Mouse (Mus musculus) heart, postnatal 14 days (tissue): ENCODE measurements around the gene Gnat2. TPM values are rescaled to one million over a fixed set of nuclear protein-coding genes. Genes with fewer than 3 reads are reported as not detected.

ENCODE experiments used
- DNase-seq, 2 experiments: peaks; one replicate each; pipeline ENCODE4 v3.0.0; 2021 to 2022
- intact Hi-C: fragments of 180-260 bp; cut with DNase I; formaldehyde crosslinking; loops from one replicate; pipeline ENCODE4 v1.15.1; 2025
- total RNA-seq, 2 experiments: library from RNA; stranded (reverse); gene quantifications; 2 replicates each; pipeline ENCODE4 v1.2.3; 2021

Gene Gnat2
- total RNA-seq, 2 experiments from 2014 or later: 0.34 TPM; not detected in 1

- intact Hi-C loops: loop anchor here (5.0 kb wide), 1 partner anchor 119 kb away; the partner anchor contains the start of gene Cyb561d1
Measured at GRCm38 (mm10) chr3:108083161-108083560, 9.4 kb upstream of the Gnat2 start.

GRCm38 (mm10) chr3:108083904-108084407 lies 8.6 kb upstream of the Gnat2 start:
- DNase-seq: no peak
- intact Hi-C loops: loop anchor here (5.0 kb wide), 1 partner anchor 118 kb away; the partner anchor contains the start of gene Cyb561d1

More at GRCm38 (mm10) chr3:108083161-108083560, 9.4 kb upstream of the Gnat2 start:
- no peak for DNase-seq

DNA sequence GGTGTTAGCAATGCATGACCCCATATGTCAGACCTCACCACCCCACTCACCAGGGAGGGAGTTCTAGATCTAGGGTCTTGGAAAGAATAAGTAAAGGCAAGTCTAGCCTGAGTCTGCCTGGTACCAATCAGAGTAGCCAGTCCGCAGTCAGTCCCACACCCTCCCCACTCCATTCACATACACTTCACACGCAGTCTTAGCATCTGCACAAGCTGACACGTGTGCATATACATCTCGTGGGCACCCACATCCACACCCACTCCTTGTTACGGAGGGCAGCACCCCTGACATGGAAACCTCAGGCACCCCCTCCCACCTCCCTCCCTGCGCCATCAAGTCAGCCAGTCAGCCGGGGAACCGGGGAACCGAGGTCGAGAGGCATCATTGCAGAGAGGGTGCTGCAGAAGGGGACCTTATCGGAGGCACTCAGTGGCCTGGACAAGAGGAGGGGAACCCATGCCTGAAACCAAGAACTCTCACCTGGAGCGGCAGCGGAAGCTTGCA lies 7.8 kb upstream of the Gnat2 start:
- no peak for DNase-seq
- intact Hi-C loops: loop anchor here (5.0 kb wide), 1 partner anchor 117 kb away; the partner anchor contains the start of gene Cyb561d1

DNA sequence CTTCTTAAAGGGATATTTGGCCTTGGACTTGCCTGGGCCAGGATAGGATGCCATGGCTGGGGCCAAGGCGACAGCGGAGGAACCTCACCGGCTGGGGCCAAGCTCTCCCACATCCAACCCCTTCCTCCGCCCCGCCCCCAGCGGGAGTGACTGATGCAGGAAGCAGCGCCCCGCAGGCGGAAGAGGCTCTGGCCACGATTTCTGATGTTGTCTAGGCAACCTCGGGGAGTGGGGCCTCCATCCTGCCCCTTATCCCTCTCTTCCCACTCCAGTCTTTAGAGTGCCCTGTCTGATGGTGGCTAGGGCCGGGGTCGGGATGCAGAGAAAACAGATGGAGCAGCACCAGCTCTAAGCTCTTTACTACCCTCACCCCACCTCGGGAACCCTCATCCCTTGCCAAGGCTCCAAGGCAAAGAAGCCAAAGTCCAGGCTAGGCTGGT lies 7.3 kb upstream of the Gnat2 start:
- peak; percentile 95 for DNase-seq
- intact Hi-C loops: no loop called here

- intact Hi-C loops: no loop called here
- DNase-seq: peak; percentile 78 to 86
Measured at GRCm38 (mm10) chr3:108085721-108086469, 6.7 kb upstream of the Gnat2 start.

GRCm38 (mm10) chr3:108086470-108086979 lies 6.1 kb upstream of the Gnat2 start, which contains the start of gene Ampd2:
TSS of gene Ampd2 (minus strand) at chr3:108086651.
- peak; percentile 81 to 89 for DNase-seq
- intact Hi-C loops: no loop called here

DNA sequence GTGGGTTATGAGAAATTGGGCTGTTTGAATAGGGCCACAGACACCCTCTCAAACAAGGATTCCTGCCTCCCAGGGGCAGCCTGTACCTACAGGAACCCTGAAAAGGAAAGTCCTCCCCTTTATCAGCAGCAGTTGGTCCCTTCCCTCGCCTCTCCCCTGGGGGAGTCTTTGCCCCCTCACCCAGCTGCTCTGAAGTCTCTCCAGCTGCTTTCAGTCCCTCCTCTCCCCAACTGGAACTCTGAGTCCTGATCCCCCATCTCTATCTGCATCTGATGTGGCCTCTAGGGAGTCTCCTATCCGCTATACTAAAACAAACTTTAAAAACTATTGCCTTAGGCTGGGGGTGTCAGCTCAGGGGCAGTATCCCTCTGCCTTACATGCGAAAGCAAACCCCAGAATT lies 5.3 kb upstream of the Gnat2 start:
- DNase-seq: no peak
- intact Hi-C loops: no loop called here

- no peak for DNase-seq
- intact Hi-C loops: no loop called here
Measured at GRCm38 (mm10) chr3:108088842-108089380, 3.7 kb upstream of the Gnat2 start.

DNA sequence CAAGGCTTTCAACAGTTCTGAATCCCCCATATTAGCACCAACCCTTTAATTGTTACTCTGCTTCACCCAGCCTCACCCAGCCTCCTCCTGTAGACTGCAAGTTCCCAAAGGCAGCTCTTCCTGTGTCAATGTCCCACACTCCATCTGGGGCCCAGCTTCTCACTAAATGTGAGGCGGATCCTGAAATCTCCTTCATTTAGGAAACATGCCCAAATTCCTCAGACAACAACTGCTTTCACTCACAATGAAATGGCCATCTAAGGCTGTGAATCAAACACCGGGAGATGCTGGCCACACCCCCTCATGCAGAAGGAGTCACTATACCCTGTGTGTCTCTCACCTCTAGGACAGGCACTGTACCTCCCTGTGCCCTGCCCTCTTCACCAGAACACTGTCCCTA lies 2.7 kb upstream of the Gnat2 start:
- intact Hi-C loops: loop anchor here (5.0 kb wide), 1 partner anchor 42 kb away; no protein-coding TSS in a partner anchor
- no peak for DNase-seq

- DNase-seq: no peak
- intact Hi-C loops: loop anchor here (5.0 kb wide), 1 partner anchor 42 kb away; no protein-coding TSS in a partner anchor
Measured at GRCm38 (mm10) chr3:108090561-108090960, 2.0 kb upstream of the Gnat2 start.

GRCm38 (mm10) chr3:108092030-108092429 lies 559 bp upstream of the Gnat2 start:
- intact Hi-C loops: loop anchor here (5.0 kb wide), 1 partner anchor 40 kb away; no protein-coding TSS in a partner anchor
- no peak for DNase-seq

DNA sequence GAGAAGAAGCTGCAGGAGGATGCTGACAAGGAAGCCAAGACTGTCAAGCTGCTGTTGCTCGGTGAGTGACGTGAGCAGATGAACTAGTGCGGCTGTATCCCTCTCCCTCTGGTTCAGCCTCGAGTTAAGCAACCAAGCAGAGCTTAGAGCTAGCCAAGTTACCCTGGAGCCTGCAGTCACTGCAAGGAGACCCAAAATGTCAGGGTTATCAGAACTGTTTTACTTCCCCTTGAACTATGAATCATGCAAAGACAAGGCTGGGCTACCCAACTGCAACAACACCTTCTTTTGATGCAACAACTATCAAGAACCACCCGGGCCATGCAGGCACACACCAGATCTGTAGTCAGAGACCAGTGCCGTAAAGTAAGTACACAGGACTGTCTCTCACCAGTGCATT lies 717 bp downstream of the Gnat2 start:
- intact Hi-C loops: loop anchor here (5.0 kb wide), 1 partner anchor 39 kb away; no protein-coding TSS in a partner anchor
- no peak for DNase-seq

DNA sequence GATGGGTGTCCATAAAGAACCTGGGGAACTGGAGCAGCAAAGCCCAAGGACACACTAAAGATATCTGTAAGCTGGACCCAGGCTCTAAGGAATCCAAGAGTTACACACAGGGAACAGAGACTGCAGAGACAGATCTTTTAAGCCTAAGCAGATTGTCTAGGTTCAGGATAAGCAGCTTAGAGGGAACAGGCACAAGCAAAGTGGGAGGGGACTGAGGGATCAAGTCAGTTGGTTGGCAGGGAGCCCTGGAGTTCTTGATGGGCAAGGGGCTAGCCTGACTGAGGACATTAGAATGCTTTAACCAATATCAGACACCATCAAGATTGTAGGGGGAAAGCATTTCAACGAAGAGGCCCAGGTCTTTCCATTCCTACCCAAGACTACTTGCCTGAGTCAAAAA lies 1.6 kb downstream of the Gnat2 start:
- intact Hi-C loops: loop anchor here (5.0 kb wide), 1 partner anchor 38 kb away; no protein-coding TSS in a partner anchor
- DNase-seq: no peak

DNA sequence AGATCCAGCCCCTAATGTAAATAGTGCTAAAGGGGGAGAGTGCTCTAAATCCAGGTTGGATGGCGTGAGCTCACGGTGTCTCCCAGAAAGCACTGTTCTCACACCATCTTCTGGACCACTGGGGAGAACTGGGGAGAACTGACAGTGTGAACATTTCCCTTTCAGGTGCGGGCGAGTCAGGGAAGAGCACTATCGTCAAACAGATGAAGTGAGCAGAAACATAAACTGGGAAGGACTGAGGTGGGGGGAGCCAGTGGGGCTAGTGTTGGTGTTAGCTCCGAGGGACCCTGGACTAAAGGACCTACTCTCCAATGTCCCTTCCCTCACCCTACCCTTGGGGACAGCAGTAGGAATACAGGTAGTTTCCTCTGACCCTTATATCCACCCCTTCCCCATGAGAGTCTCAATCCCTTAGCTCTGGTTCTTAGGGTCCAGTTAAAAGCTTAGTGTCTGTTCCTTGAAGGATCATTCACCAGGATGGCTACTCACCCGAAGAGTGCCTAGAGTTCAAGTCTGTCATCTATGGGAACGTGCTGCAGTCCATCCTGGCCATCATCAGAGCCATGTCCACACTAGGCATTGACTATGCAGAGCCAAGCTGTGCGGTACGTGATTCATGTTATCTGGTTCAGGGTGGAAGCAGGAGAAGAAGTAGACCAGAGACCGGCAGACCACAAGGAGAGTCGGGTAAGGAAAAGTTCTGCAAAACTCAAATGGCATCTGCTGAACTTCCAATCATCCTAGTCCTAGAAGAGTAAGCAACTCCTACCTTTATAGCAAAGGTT lies 2.6 kb downstream of the Gnat2 start:
- DNase-seq: no peak
- intact Hi-C loops: loop anchor here (5.0 kb wide), 1 partner anchor 37 kb away; no protein-coding TSS in a partner anchor

DNA sequence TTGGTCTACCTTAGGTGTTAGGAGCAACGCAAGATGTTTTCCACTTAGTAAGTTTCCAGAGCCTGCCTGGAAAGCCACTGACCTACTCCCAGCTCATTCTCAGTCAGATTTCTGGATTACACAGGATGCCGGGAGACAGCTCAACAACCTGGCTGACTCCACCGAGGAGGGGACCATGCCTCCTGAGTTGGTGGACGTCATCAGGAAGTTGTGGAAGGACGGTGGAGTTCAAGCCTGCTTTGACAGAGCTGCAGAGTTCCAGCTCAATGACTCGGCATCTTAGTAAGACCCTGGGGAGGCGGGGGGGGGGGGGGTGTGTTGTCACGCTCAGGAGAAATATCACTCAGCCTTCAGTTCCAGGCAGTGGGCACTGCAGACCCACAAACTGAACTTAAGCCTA lies 3.6 kb downstream of the Gnat2 start:
- intact Hi-C loops: no loop called here
- no peak for DNase-seq

DNA sequence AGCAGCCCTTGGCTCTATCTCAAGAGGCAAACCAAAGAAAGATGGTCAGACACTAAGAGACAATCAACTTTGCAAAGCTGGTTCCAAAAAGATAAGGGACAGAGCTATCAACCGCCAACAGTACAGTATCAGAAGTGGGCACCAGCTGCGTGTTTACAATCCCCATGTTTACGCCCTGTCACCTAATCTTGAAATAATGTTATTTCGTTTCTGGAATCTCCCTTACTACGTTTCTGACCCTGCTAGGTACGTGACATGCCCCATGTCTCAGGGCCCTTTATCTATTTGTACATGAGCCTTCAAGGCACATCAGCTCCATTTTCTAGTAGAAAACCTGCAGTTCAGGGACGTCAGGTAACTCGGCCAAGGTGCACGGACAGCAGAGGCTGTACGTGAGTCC lies 4.1 kb downstream of the Gnat2 start:
- no peak for DNase-seq
- intact Hi-C loops: no loop called here

- intact Hi-C loops: no loop called here
Measured at GRCm38 (mm10) chr3:108097656-108098055, 5.1 kb downstream of the Gnat2 start.

DNA sequence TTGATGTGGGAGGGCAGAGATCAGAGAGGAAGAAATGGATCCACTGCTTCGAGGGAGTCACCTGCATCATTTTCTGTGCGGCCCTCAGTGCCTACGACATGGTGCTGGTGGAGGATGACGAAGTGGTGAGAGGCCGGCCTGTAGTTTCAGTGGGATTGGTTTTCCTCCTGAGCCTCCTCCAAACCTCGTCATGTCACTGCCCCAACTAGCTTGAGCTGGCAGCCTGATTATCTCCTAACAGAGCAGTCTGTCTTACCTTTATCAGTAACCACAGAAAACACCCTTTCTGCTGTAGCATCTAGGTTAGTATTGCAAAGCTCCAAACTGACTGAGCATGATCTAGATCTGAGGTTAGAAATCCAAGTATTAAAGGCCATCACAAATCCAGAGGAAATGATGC lies 5.7 kb downstream of the Gnat2 start:
- intact Hi-C loops: no loop called here
- DNase-seq: no peak

More at GRCm38 (mm10) chr3:108097656-108098055, 5.1 kb downstream of the Gnat2 start:
- no peak for DNase-seq

- intact Hi-C loops: no loop called here
- DNase-seq: no peak
Measured at GRCm38 (mm10) chr3:108101594-108101993, 9.0 kb downstream of the Gnat2 start.

- intact Hi-C loops: no loop called here
Measured at GRCm38 (mm10) chr3:108102075-108102474, 9.5 kb downstream of the Gnat2 start.

More at GRCm38 (mm10) chr3:108102075-108102474, 9.5 kb downstream of the Gnat2 start:
- DNase-seq: no peak
